Mouse (Mus musculus) T-helper 1 cell (primary cell): ENCODE results near the gene C2cd5.
"Not testable (repeated sequence)": the region's sequence is repeated elsewhere in the genome, so short reads cannot be mapped to it uniquely, and the experiment has no call there.

Experiments
- in situ Hi-C: fragments of 300-600 bp; cut with MboI, MseI; formaldehyde crosslinking; loops from one replicate; pipeline ENCODE4 v1.15.1; 2025; ENCODE audit warnings: high pct_unique_total_duplicates

The C2cd5 gene

GRCm38 (mm10) chr6:143021756-143022155 lies 78.2 kb downstream of the C2cd5 start:
- in situ Hi-C loops = no loop called here

DNA sequence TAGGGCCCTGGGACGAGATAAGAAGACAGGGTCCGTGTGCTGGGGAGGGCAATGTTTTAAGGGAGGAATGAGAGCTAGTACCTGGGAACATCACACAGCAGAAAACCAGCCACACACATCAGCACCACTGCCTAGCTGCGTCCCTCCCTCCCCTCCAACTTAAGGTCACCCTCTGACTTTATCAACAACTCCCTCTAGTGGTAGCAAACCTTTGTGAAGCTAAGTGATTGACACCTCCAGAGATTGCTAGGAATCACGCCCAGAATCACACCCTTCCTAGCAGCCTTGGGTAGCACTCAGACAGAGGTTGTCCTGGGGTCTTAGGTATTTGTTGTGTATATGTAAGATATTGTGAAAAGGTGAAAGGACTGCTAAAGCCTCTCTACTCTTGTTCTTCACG lies 79.3 kb downstream of the C2cd5 start:
- in situ Hi-C loops = no loop called here

- in situ Hi-C loops = no loop called here
These were observed 79.8 kb downstream of the C2cd5 start for GRCm38 (mm10) chr6:143020146-143020545.

GRCm38 (mm10) chr6:143012513-143013215 lies 87.3 kb downstream of the C2cd5 start:
- in situ Hi-C loops = no loop called here

- in situ Hi-C loops = no loop called here
These were observed 91.1 kb downstream of the C2cd5 start for GRCm38 (mm10) chr6:143008865-143009264.

GRCm38 (mm10) chr6:143005209-143005608 lies 94.7 kb downstream of the C2cd5 start:
- in situ Hi-C loops = not testable (repeated sequence)

- in situ Hi-C loops = no loop called here
These were observed 95.1 kb downstream of the C2cd5 start for GRCm38 (mm10) chr6:143004801-143005200.

DNA sequence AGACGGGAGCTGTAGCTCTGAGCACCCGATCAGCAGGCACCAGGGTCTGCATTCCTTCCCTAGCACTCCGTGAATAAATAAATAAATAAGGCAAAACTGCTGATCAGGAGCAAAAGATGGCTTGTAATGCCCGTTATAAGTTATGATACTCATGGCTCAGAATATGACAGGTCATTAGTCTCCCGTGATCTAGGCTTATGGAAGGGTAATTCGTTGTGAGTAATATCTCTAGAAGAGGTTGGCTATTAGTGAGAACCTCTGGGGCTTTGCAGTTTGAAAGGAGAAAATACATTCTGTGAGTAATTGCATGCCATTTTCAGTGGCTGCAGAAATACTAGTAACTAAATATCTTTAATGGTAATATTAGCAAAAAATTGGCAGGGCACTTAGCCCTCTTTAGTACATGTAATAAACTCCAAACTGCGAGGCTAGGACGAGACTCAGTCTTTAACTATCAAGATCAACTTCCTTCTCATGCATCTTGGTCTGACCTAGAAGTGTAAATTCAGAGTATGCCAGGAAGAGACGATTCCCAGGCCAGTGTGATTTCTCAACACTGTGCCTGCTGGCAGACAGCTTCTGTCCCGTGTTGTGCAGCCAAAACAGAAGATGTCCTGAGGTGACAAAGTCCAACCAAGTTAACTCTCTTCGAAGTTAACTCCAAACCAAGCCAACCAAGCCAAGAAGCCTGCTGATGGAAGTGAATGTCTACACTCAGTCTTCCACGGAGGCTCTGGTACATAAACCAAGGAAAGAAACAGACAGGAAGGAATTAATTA lies 101.5 kb downstream of the C2cd5 start:
- in situ Hi-C loops = no loop called here

DNA sequence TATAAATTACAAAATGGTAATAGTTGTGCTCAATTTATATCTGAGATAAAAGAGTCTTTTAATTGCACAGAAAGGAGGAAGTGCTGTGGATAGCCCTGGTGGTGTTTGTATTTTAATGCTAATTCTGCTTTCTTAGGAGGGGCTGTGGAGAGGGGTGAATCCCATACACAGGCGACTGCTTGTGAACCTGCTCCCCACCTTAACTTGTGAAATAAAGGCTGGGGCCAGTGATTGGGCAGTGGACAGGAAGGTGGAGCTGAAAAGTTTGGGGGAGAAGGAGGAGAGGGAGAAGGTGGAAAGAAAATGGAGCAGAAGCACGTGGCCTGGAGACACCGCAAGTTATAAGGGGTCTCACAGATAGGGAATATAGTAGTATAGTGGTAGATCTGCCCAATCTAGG lies 103.1 kb downstream of the C2cd5 start:
- in situ Hi-C loops = no loop called here

DNA sequence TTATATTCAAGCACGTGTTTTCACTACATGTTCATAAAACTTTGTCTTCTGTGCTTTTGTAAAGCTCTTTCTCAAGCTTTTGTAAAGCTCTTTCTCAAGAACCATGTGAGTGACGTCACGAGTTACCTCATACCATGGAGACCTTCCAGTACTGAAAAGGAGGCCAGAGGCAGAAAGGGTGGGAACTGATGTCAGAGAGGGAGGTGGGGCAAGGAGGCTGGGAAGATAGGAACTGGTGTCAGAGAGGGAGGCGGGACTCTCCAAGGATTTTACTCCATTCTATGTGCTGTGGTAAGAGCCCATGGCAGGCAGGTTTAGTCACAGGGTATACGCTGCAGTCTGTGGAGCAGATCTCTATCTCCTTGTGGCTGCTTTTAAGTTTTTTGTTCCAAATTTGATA lies 104.4 kb downstream of the C2cd5 start:
- in situ Hi-C loops = no loop called here

- in situ Hi-C loops = no loop called here
These were observed 105.1 kb downstream of the C2cd5 start for GRCm38 (mm10) chr6:142994821-142995220.

DNA sequence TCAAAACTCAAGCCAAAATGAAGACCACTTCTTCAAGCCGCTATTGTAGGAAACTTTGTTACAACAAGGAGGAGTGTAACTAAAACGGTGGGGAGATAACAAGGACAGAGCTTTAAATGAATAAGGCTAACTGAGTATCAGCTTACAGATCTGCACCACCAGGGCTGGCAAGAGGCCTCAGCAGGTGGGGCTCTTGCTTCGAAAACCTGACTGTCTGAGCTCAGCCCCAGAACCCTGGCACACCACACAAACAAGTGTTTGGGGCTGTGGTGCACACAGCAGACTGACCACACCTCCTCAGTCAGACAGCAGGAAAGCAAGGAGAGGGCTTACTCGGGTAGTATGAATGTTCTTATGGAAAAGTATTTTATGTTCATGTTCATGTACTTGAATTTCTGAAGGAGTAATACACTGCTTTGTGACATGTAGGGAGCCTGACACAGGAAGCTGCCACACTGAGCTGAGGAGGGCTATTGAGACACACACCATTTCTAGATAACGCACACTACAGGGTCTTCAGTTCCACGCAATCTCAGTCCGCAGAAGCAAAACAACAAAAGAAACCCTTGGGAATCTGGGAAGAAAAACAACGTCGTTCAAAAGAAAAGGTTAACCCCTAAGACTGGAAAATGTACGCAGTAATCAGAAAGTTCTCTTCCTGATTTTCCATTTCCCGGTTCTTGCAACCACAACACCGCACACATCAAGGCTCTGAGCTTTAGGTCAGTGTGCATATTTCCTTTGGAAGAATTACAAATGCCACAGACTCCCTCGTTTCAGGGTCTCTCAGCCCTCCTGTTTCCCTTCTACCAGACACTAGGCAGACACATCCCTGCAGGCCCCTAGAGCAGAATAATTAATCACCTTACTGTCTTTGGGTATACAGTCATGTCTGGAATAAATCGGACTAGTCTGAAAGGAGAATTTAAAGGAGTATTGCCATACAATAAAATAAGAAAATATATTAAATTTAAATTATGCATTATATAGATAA lies 105.9 kb downstream of the C2cd5 start:
- in situ Hi-C loops = no loop called here

DNA sequence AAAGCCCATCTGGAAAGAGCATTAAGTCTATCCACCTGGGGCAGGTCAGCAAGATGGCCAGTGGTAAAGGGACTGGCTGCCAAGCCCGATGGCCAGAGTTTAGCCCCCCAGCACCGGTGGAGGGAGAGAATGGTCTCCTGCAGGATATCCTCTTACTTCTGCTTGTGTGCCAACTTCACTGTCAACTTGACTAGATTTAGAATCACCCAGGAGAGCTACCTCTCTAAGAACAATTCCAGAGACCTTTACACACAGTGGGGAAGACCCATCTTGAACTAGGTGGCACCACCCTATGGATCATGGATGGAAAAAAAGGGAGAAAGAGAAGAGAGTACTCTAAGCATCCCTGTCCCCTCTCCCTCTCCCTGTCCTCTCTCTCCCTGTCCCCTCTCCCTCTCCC lies 107.0 kb downstream of the C2cd5 start:
- in situ Hi-C loops = no loop called here

DNA sequence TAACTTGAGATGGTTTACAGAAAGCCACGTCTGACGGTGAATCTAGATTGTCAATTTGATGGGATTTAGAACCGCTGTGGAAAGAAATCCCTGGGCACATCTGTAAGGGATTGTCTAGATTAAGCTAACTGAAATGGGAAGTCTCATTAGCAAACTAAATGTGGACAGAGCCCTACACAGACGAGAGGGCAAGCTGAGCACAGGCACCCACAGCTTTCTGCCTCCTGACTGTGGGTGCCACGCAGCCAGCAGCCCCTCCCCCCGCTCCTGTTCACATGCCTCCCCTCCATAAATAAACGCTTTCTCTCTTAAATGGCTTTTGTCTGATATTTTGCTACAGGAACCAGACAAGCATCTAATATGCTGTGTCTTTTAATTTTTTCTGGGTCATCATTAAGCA lies 107.8 kb downstream of the C2cd5 start:
- in situ Hi-C loops = no loop called here

DNA sequence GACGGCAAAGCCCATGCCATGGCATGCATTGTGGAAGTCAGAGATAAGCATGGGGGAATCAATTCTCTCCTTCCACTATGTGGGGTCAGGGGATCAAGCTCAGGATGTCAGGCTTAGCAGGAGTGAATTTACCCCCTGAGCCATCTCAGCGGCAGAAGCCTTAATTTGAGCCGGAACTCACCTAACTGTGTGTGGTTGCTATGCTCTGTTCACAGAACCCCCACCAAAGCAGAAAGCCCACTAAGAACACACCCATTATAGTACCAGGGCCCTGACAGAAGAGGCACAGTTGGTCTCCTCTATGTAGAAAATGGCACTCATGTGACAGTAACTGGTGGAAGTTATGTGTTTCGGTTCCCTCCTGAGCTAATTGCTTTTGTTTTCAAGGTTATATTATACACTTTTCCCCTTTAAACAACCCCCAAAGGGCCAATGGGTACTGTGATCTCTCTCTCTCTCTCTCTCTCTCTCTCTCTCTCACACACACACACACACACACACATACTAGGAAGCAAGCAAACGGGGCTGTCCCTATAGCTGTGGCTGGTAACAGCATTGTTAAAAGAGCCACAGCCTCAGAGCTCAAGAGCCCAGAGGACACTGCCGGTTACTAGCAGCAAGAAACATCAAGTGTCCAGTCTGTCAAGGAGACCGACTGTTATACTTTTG lies 108.4 kb downstream of the C2cd5 start:
- in situ Hi-C loops = no loop called here

GRCm38 (mm10) chr6:142990516-142990915 lies 109.4 kb downstream of the C2cd5 start:
- in situ Hi-C loops = no loop called here

DNA sequence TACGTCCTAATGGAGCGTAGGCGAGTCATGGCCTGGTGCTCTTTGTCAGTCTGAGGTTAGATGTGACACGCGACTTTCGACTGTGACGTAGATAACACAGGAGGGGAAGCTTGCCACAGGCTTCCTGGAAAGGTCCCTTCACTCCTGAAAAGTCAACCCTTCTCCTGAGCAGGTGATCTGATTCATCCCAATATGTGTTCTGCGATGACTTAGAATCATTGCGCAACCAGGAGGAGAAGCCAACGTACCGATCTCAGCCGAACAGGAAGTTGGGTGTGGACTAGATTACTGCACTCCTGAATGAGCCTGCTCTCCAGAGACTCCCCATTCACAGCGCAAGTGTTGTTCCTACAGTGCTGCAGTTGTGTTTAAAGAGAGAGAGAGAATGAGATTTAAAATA lies 110.4 kb downstream of the C2cd5 start:
- in situ Hi-C loops = no loop called here

GRCm38 (mm10) chr6:142988753-142989152 lies 111.2 kb downstream of the C2cd5 start:
- in situ Hi-C loops = no loop called here

- in situ Hi-C loops = no loop called here
These were observed 111.7 kb downstream of the C2cd5 start for GRCm38 (mm10) chr6:142988231-142988630.

DNA sequence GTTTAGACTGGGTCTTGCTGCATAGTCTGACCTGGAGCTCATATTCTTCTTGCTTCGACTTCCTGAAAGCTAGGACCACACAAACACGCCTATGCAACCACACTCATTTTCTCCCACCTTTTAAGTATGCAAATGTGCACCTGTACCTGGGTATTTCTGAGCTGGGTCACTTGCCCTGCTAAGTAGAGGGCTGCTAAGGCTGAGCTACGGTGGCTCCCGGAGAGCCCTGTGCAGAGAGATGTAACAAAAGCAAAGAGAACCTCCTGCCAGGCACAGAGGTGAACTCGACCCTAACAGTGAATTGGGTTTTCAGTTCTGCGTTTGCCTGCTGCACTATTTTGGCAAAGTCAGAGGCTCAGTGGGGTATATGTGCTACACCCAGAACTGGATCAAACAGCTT lies 112.3 kb downstream of the C2cd5 start:
- in situ Hi-C loops = no loop called here

DNA sequence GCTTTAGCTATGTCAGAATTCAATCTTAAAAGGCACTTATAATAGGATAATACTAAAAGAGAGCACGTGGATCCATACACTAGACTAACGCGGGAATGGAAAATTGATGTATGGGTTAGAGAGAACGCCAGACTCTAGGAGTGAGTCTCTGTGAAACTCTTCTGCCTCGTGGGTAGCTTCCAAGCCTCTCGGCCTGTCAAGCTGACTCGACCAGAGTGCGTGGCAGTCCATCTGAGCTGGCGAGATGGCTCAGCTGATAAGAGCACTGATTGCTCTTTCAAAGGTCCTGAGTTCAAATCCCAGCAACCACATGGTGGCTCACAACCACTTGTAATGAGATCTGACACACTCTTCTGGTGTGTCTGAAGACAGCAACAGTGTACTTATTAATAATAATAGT lies 113.2 kb downstream of the C2cd5 start:
- in situ Hi-C loops = not testable (repeated sequence)
